Mouse (Mus musculus): ENCODE measurements around the gene Nono. TPM values are rescaled to one million over a fixed set of nuclear protein-coding genes. Genes with fewer than 3 reads are reported as not detected.
"Not testable (repeated sequence)": the region's sequence is repeated elsewhere in the genome, so short reads cannot be mapped to it uniquely, and the experiment has no call there.

The Nono gene
- polyA plus RNA-seq, 1 experiment from 2014 or later = 236 TPM

- peak within 1 kb of the TSS; percentile 67 for H3K4me3 ChIP-seq
- ATAC-seq (ENCODE audit: extremely low read depth, insufficient number of reproducible peaks, low FRiP score, low TSS enrichment) = no peak
- 0 out of 2 replicates have a peak, but pooled peaks cover 5% of the 10 kb centered on the region for H3K27me3 ChIP-seq (replicated peaks)
- peaks cover 17% of the 10 kb centered on the region for H3K4me1 ChIP-seq
- H3K4me2 ChIP-seq = peak within 1 kb of the TSS; percentile 72
- no peaks in the 10 kb centered on the region for H3K9me3 ChIP-seq
- peak within 1 kb of the TSS; percentile 87 for H3K9ac ChIP-seq
- H3K36me3 ChIP-seq = peaks cover 11% of the 10 kb centered on the region
- 28% methylated on average over 4 of the region's 4 CpGs for WGBS
- H3K27ac ChIP-seq (replicated peaks) = peak within 1 kb of the TSS; percentile 82
These were observed 8.4 kb upstream of the Nono start, which contains the start of gene Zmym3 for GRCm38 (mm10) chrX:101420700-101421095. Zmym3 (minus strand) TSS chrX:101420849.

GRCm38 (mm10) chrX:101423462-101423861 lies 5.7 kb upstream of the Nono start:
- Histone ChIP-seq H3K4me1 (peaks cover 12% of the 10 kb centered on the region), H3K36me3 (no peaks in the 10 kb centered on the region), H3K9me3 (no peaks in the 10 kb centered on the region), H3K27me3 (replicated peaks) (no peaks in the 10 kb centered on the region), H3K4me2 (no peak overlapping the region), H3K27ac (replicated peaks) (no peak overlapping the region), H3K4me3 (no peak overlapping the region), H3K9ac (no peak overlapping the region)
- ATAC-seq (ENCODE audit: extremely low read depth, insufficient number of reproducible peaks, low FRiP score, low TSS enrichment) = no peak
- 69% methylated on average over 2 of the region's 2 CpGs for WGBS

- no peak for ATAC-seq (ENCODE audit: extremely low read depth, insufficient number of reproducible peaks, low FRiP score, low TSS enrichment)
- WGBS = 4% methylated on average over 1 of the region's 1 CpGs
These were observed 1.3 kb upstream of the Nono start for GRCm38 (mm10) chrX:101427774-101428173.

GRCm38 (mm10) chrX:101428785-101429141 lies 355 bp upstream of the Nono start:
- peak overlapping the region; percentile 57 for H3K4me2 ChIP-seq
- peak overlapping the region; percentile 90 for H3K27ac ChIP-seq (replicated peaks)
- H3K4me3 ChIP-seq = peak overlapping the region; percentile 73
- no peak for ATAC-seq (ENCODE audit: extremely low read depth, insufficient number of reproducible peaks, low FRiP score, low TSS enrichment)
- H3K9ac ChIP-seq = peak overlapping the region; percentile 75
- 20% methylated on average over 7 of the region's 7 CpGs for WGBS
- peaks cover 13% of the 10 kb centered on the region for H3K4me1 ChIP-seq
- H3K36me3 ChIP-seq = peaks cover 21% of the 10 kb centered on the region
- no peaks in the 10 kb centered on the region for H3K9me3 ChIP-seq
- no peaks in the 10 kb centered on the region for H3K27me3 ChIP-seq (replicated peaks)

More at GRCm38 (mm10) chrX:101427774-101428173, 1.3 kb upstream of the Nono start:
- Histone ChIP-seq H3K27me3 (replicated peaks) (no peaks in the 10 kb centered on the region), H3K9me3 (no peaks in the 10 kb centered on the region), H3K9ac (no peak overlapping the region), H3K4me1 (peaks cover 13% of the 10 kb centered on the region), H3K4me3 (no peak overlapping the region), H3K27ac (replicated peaks) (no peak overlapping the region), H3K4me2 (no peak overlapping the region), H3K36me3 (peaks cover 17% of the 10 kb centered on the region)

GRCm38 (mm10) chrX:101429976-101430375 lies 858 bp downstream of the Nono start:
- Histone ChIP-seq H3K27ac (replicated peaks) (peak overlapping the region; percentile 93), H3K9me3 (no peaks in the 10 kb centered on the region), H3K4me2 (peak overlapping the region; percentile 70), H3K4me3 (peak overlapping the region; percentile 73), H3K4me1 (peaks cover 13% of the 10 kb centered on the region), H3K9ac (peak overlapping the region; percentile 94), H3K27me3 (replicated peaks) (no peaks in the 10 kb centered on the region), H3K36me3 (peaks cover 21% of the 10 kb centered on the region)
- 0 out of 2 replicates have a peak, but pooled peaks have one; percentile 19 for ATAC-seq (ENCODE audit: extremely low read depth, insufficient number of reproducible peaks, low FRiP score, low TSS enrichment)
- 13% methylated on average over 14 of the region's 14 CpGs for WGBS

- peaks cover 87% of the 10 kb centered on the region for H3K36me3 ChIP-seq
- no peaks in the 10 kb centered on the region for H3K4me1 ChIP-seq
- H3K27ac ChIP-seq (replicated peaks) = peak within 1 kb of the TSS; percentile 81
- H3K27me3 ChIP-seq (replicated peaks) = peaks cover 4% of the 10 kb centered on the region; the same call in 1 of the 2 replicates
- H3K9ac ChIP-seq = peak within 1 kb of the TSS; percentile 67
- ATAC-seq (ENCODE audit: extremely low read depth, insufficient number of reproducible peaks, low FRiP score, low TSS enrichment) = peak; percentile 63
- no peaks in the 10 kb centered on the region for H3K9me3 ChIP-seq
- 52% methylated on average over 4 of the region's 4 CpGs for WGBS
- H3K4me2 ChIP-seq = peak within 1 kb of the TSS; percentile 51
- H3K4me3 ChIP-seq = peak within 1 kb of the TSS; percentile 34
These were observed 19.9 kb downstream of the Nono start, which contains the start of gene Itgb1bp2 for GRCm38 (mm10) chrX:101448886-101449475. Itgb1bp2 (plus strand) TSS chrX:101449088.

- Histone ChIP-seq H3K4me3 (no peak overlapping the region), H3K27ac (replicated peaks) (no peak overlapping the region), H3K4me1 (no peaks in the 10 kb centered on the region), H3K9ac (no peak overlapping the region), H3K9me3 (no peaks in the 10 kb centered on the region), H3K36me3 (peaks cover 66% of the 10 kb centered on the region), H3K27me3 (replicated peaks) (peaks cover 4% of the 10 kb centered on the region; the same call in 1 of the 2 replicates), H3K4me2 (no peak overlapping the region)
- WGBS = 64% methylated on average over 1 of the region's 1 CpGs
- no peak for ATAC-seq (ENCODE audit: extremely low read depth, insufficient number of reproducible peaks, low FRiP score, low TSS enrichment)
These were observed 22.0 kb downstream of the Nono start for GRCm38 (mm10) chrX:101451147-101451546.

GRCm38 (mm10) chrX:101451591-101451990 lies 22.5 kb downstream of the Nono start:
- H3K4me3 ChIP-seq = no peak overlapping the region
- H3K9ac ChIP-seq = no peak overlapping the region
- no peaks in the 10 kb centered on the region for H3K4me1 ChIP-seq
- H3K27ac ChIP-seq (replicated peaks) = no peak overlapping the region
- H3K36me3 ChIP-seq = peaks cover 61% of the 10 kb centered on the region
- no peaks in the 10 kb centered on the region for H3K9me3 ChIP-seq
- H3K27me3 ChIP-seq (replicated peaks) = peaks cover 4% of the 10 kb centered on the region; the same call in 1 of the 2 replicates
- no peak overlapping the region for H3K4me2 ChIP-seq
- WGBS = 70% methylated on average over 3 of the region's 3 CpGs
- no peak for ATAC-seq (ENCODE audit: extremely low read depth, insufficient number of reproducible peaks, low FRiP score, low TSS enrichment)

GRCm38 (mm10) chrX:101472202-101472601 lies 43.1 kb downstream of the Nono start:
- 79% methylated on average over 4 of the region's 4 CpGs for WGBS
- no peak for ATAC-seq (ENCODE audit: extremely low read depth, insufficient number of reproducible peaks, low FRiP score, low TSS enrichment)
- Histone ChIP-seq H3K4me1 (no peaks in the 10 kb centered on the region), H3K36me3 (peaks cover 28% of the 10 kb centered on the region), H3K4me3 (no peak overlapping the region), H3K27me3 (replicated peaks) (no peaks in the 10 kb centered on the region), H3K4me2 (no peak overlapping the region), H3K9ac (no peak overlapping the region), H3K9me3 (no peaks in the 10 kb centered on the region), H3K27ac (replicated peaks) (no peak overlapping the region)

GRCm38 (mm10) chrX:101481604-101482350 lies 52.7 kb downstream of the Nono start:
- 64% methylated on average over 6 of the region's 6 CpGs for WGBS
- H3K9ac ChIP-seq = no peak overlapping the region
- ATAC-seq (ENCODE audit: extremely low read depth, insufficient number of reproducible peaks, low FRiP score, low TSS enrichment) = no peak

GRCm38 (mm10) chrX:101486487-101487152 lies 57.5 kb downstream of the Nono start:
- not testable (repeated sequence) for H3K4me3 ChIP-seq; H3K27me3 ChIP-seq (replicated peaks); H3K4me2 ChIP-seq; H3K4me1 ChIP-seq; H3K27ac ChIP-seq (replicated peaks); H3K9me3 ChIP-seq; H3K36me3 ChIP-seq; ATAC-seq (ENCODE audit: extremely low read depth, insufficient number of reproducible peaks, low FRiP score, low TSS enrichment); H3K9ac ChIP-seq
- WGBS = 25% methylated on average over 11 of the region's 12 CpGs

More at GRCm38 (mm10) chrX:101481604-101482350, 52.7 kb downstream of the Nono start:
- Histone ChIP-seq H3K4me2 (no peak overlapping the region), H3K27ac (replicated peaks) (no peak overlapping the region), H3K4me1 (no peaks in the 10 kb centered on the region), H3K4me3 (no peak overlapping the region), H3K9me3 (no peaks in the 10 kb centered on the region), H3K36me3 (peaks cover 16% of the 10 kb centered on the region), H3K27me3 (replicated peaks) (no peaks in the 10 kb centered on the region)

Data from heart, embryonic 13.5 days (tissue).